Mouse (Mus musculus) gastrocnemius, adult 18-20 months (tissue): ENCODE data around the gene D030056L22Rik. TPM values are rescaled to one million over a fixed set of nuclear protein-coding genes. Genes with fewer than 3 reads are reported as not detected.

Experiments used
- DNase-seq: peaks from one replicate; pipeline ENCODE4 v3.0.0; 2021; ENCODE audit warnings: low spot score
- total RNA-seq, 2 experiments: library from RNA; stranded (reverse); gene quantifications; 2 replicates each; pipeline ENCODE4 v1.2.3; 2021

D030056L22Rik gene
- total RNA-seq, 2 experiments from 2014 or later, result 3.3 to 3.8 TPM

DNA sequence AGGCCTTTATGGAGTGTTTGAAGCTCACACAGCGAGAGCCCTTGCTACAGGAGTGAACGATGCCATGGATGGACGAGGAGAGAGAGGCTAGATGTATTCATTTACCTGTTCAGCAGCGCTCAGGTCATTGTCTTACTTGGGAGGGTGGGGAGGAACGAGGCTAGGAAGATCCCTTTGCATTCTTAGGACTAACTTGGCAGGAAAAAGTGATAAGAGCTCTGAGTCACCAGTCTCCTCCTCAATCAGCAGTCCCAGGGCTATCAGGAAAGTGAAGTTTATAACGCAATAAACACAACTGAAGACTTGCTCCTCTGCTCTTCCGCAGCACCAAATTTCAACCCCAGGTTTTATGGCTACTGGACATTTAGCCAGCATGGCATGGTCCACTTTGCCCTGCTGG, 17.3 kb downstream of the D030056L22Rik start:
- DNase-seq, result no peak

GRCm38 (mm10) chr19:18731077-18731476, 18.1 kb downstream of the D030056L22Rik start:
- no peak for DNase-seq

- no peak for DNase-seq
These were observed 22.9 kb downstream of the D030056L22Rik start for GRCm38 (mm10) chr19:18735901-18736300.

GRCm38 (mm10) chr19:18739146-18739545, 26.2 kb downstream of the D030056L22Rik start:
- no peak for DNase-seq

DNA sequence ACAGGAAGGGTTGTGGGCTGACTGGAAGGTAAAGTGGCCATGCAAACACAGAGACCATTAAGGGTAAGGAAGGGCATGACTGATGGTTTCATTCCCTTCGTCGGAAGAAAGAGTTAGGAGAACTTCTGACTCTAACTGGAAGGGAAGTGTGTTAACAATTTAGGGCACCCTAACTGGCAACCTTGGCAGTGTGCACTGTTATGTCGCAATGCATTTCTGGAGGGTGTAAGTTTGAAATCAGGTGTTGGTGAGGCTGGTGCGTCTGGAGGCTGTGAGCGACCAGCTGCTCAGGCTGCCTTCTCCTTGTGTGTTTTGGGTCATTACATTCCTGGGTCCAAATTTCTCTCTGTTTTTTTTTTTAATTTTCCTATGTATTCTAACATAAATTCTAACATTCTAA, 31.0 kb downstream of the D030056L22Rik start:
- DNase-seq, result no peak

- no peak for DNase-seq
These were observed 33.8 kb downstream of the D030056L22Rik start for GRCm38 (mm10) chr19:18746576-18747340.

GRCm38 (mm10) chr19:18747379-18747778, 34.4 kb downstream of the D030056L22Rik start:
- DNase-seq, result no peak

DNA sequence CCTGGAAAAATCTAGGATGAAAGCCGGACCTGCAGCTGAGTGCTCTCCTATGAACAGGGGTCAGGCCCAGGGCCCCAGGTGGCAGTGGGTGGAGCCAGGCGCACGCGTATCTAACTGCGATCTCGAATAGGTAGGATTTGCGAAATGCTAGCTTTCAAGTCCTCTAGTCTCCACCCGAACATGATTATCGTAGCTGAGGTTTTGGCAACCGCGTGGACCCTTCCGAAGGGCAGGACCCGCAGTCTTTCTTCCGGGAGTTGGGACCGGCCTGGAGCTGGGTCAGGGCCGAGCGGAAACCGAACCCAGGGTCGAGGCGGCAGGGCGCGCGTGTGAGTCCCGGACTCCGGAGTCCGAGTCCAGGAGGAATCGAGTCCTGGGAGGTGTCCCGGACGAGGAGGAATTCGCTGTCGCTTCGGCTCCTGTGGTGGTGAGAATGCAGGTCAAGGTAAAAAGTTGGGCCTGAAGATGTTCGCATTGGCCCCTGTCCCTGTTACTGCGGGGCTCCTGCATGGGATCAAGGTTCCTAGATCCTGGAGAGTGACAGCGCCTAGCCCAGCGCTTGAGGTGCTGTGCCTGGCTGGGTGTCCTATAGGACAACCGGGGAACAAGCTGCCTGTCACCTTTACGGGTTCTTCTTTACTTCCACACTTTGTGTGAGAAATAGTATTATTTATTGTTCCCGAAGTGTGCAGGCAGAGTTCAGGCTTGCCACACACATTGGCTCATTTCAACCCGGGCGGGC, 36.8 kb downstream of the D030056L22Rik start, which contains the start of gene Trpm6:
Trpm6 (plus strand) TSS at position 386 of the 742 bp plus-strand sequence.
- no peak for DNase-seq

GRCm38 (mm10) chr19:18757191-18757590, 44.2 kb downstream of the D030056L22Rik start:
- no peak for DNase-seq

- DNase-seq, result no peak
These were observed 44.7 kb downstream of the D030056L22Rik start for GRCm38 (mm10) chr19:18757706-18758105.

GRCm38 (mm10) chr19:18758269-18758668, 45.3 kb downstream of the D030056L22Rik start:
- no peak for DNase-seq

DNA sequence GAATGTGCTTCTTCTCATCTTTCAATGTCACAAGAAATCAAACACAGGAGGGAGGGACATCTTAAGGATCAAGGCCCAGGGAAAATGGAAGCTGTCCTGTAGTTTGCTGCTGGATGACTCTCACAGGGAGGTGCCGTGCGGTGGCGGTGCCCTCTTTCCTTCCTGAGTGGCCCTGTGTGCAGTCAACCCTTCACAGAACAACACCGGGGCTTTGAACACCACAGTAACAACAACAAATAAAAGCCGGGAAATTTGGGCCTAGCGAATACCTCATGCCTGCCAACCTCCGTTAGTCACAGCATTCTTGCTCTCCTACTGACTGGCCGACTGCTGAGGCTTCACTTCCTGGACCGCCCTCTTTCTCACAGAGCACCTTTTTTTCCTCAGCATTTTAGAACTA, 45.9 kb downstream of the D030056L22Rik start:
- DNase-seq, result no peak

- no peak for DNase-seq
These were observed 53.4 kb downstream of the D030056L22Rik start for GRCm38 (mm10) chr19:18766399-18766798.

Other genes starting within 250 kb of the D030056L22Rik start
- 10 to 100 TPM; 24.2 to 24.3 TPM for gene Ostf1, start 81.4 kb upstream of the D030056L22Rik start, total RNA-seq
- 1 to 10 TPM; 2.6 to 3.5 TPM for gene Nmrk1, start 81.2 kb upstream of the D030056L22Rik start, total RNA-seq
- gene Carnmt1, start 42.4 kb upstream of the D030056L22Rik start, total RNA-seq, result 100 to 1,000 TPM; 129 to 137 TPM
- gene Trpm6, start 36.8 kb downstream of the D030056L22Rik start, total RNA-seq, result under 1 TPM; 0.09 to 0.19 TPM